Mouse (Mus musculus) neural tube, embryonic 13.5 days (tissue): ENCODE measurements around the gene Kcnj9. TPM values are rescaled to one million over a fixed set of nuclear protein-coding genes. Genes with fewer than 3 reads are reported as not detected.
A peak's percentile ranks its signal among the peaks of the same experiment; 100 is the strongest.

Experiments
- ATAC-seq: fragments of 200-750 bp; cut with Nextera tagmentation; 2 replicates; pipeline ENCODE4 v1.8.0; 2017; ENCODE audit warnings: low read depth, mild to moderate bottlenecking, moderate TSS enrichment, moderate library complexity
- H3K27ac ChIP-seq: fragments of 300-500 bp; sonication (generic); replicated peaks from 2 replicates; pipeline ENCODE4 v1.5.1; 2015; ENCODE audit warnings: moderate library complexity, mild to moderate bottlenecking, inconsistent platforms
- H3K27me3 ChIP-seq: fragments of 300-500 bp; sonication (generic); 2 replicates; pipeline ENCODE4 v1.6.1; 2015; ENCODE audit warnings: mild to moderate bottlenecking, inconsistent platforms
- H3K36me3 ChIP-seq: fragments of 300-500 bp; sonication (generic); 2 replicates; pipeline ENCODE4 v1.6.1; 2015; ENCODE audit warnings: mild to moderate bottlenecking, inconsistent platforms
- H3K4me1 ChIP-seq: fragments of 300-500 bp; sonication (generic); replicated peaks from 2 replicates; pipeline ENCODE4 v1.6.1; 2015; ENCODE audit warnings: inconsistent platforms
- H3K4me2 ChIP-seq: fragments of 300-500 bp; sonication (generic); 2 replicates; pipeline ENCODE4 v1.6.1; 2015; ENCODE audit warnings: inconsistent platforms, mild to moderate bottlenecking, moderate library complexity
- H3K4me3 ChIP-seq: fragments of 300-500 bp; sonication (generic); 2 replicates; pipeline ENCODE4 v1.5.1; 2015; ENCODE audit warnings: mild to moderate bottlenecking, inconsistent platforms
- H3K9ac ChIP-seq: fragments of 300-500 bp; sonication (generic); 2 replicates; pipeline ENCODE4 v1.6.1; 2015; ENCODE audit warnings: moderate library complexity, mild to moderate bottlenecking, inconsistent platforms
- H3K9me3 ChIP-seq: fragments of 300-500 bp; sonication (generic); 2 replicates; pipeline ENCODE4 v1.6.1; 2016; ENCODE audit warnings: inconsistent platforms
- WGBS: fragments of 180-500 bp; shearing (Covaris S2); methylation state at CpG from one replicate; pipeline ENCODE4 v1.1.7; 2015; 5-methylcytosine and 5-hydroxymethylcytosine counted together
- polyA plus RNA-seq: library from polyadenylated mRNA; unstranded; fragments of >200 nt; fragmentation: Nextera tagmentation; extraction: Ambion mirVana; gene quantifications from 2 replicates; pipeline ENCODE4 v1.2.1, GENCODE M21; 2015

The Kcnj9 gene
- polyA plus RNA-seq, 1 experiment from 2014 or later: 1.5 TPM

- peaks cover 15% of the 10 kb centered on the region for H3K27me3 ChIP-seq
- H3K4me2 ChIP-seq: no peak overlapping the region
- 64% methylated on average over 8 of the region's 8 CpGs for WGBS
- H3K36me3 ChIP-seq: no peaks in the 10 kb centered on the region
- ATAC-seq: no peak
- H3K4me3 ChIP-seq: no peak overlapping the region
- peaks cover 14% of the 10 kb centered on the region for H3K4me1 ChIP-seq
- no peak overlapping the region for H3K9ac ChIP-seq
- H3K9me3 ChIP-seq: no peaks in the 10 kb centered on the region
- no peak overlapping the region for H3K27ac ChIP-seq
Observed at GRCm38 (mm10) chr1:172331422-172331947, 2.4 kb upstream of the Kcnj9 start.

GRCm38 (mm10) chr1:172329616-172330015 lies 498 bp upstream of the Kcnj9 start:
- no peak; the same call in 1 of the 2 replicates for ATAC-seq
- peaks cover 23% of the 10 kb centered on the region for H3K4me1 ChIP-seq
- H3K4me2 ChIP-seq: peak overlapping the region; percentile 51
- peaks cover 25% of the 10 kb centered on the region for H3K27me3 ChIP-seq
- H3K9ac ChIP-seq: peak overlapping the region; percentile 47
- peak overlapping the region; percentile 15; the same call in 1 of the 2 replicates for H3K27ac ChIP-seq
- H3K9me3 ChIP-seq: no peaks in the 10 kb centered on the region
- no peaks in the 10 kb centered on the region for H3K36me3 ChIP-seq
- H3K4me3 ChIP-seq: no peak overlapping the region
- WGBS: 67% methylated on average over 6 of the region's 6 CpGs

GRCm38 (mm10) chr1:172328461-172328860 lies 657 bp downstream of the Kcnj9 start:
- Histone ChIP-seq H3K9ac (no peak overlapping the region), H3K4me1 (peaks cover 23% of the 10 kb centered on the region), H3K27ac (no peak overlapping the region), H3K36me3 (no peaks in the 10 kb centered on the region), H3K4me2 (peak overlapping the region; percentile 51), H3K27me3 (peaks cover 25% of the 10 kb centered on the region), H3K9me3 (no peaks in the 10 kb centered on the region), H3K4me3 (peak overlapping the region; percentile 26)
- 85% methylated on average over 7 of the region's 7 CpGs for WGBS
- no peak for ATAC-seq

- H3K9me3 ChIP-seq: no peaks in the 10 kb centered on the region
- peaks cover 27% of the 10 kb centered on the region for H3K4me1 ChIP-seq
- no peak overlapping the region for H3K9ac ChIP-seq
- no peak overlapping the region for H3K4me3 ChIP-seq
- H3K27ac ChIP-seq: no peak overlapping the region
- H3K27me3 ChIP-seq: peaks cover 25% of the 10 kb centered on the region
- ATAC-seq: no peak
- no peaks in the 10 kb centered on the region for H3K36me3 ChIP-seq
- WGBS: 84% methylated on average over 3 of the region's 3 CpGs
- no peak overlapping the region for H3K4me2 ChIP-seq
Observed at GRCm38 (mm10) chr1:172328041-172328440, 1.1 kb downstream of the Kcnj9 start.

GRCm38 (mm10) chr1:172327206-172328001 lies 1.7 kb downstream of the Kcnj9 start:
- H3K9me3 ChIP-seq: no peaks in the 10 kb centered on the region
- no peaks in the 10 kb centered on the region for H3K36me3 ChIP-seq
- ATAC-seq: no peak
- H3K4me3 ChIP-seq: no peak overlapping the region
- H3K27ac ChIP-seq: no peak overlapping the region
- no peak overlapping the region for H3K4me2 ChIP-seq
- peaks cover 25% of the 10 kb centered on the region for H3K27me3 ChIP-seq
- H3K9ac ChIP-seq: no peak overlapping the region
- WGBS: 87% methylated on average over 16 of the region's 16 CpGs
- H3K4me1 ChIP-seq: peaks cover 30% of the 10 kb centered on the region

- ATAC-seq: no peak
- peak overlapping the region; percentile 70 for H3K9ac ChIP-seq
- H3K4me3 ChIP-seq: peak overlapping the region; percentile 45
- H3K9me3 ChIP-seq: no peaks in the 10 kb centered on the region
- no peak overlapping the region for H3K27ac ChIP-seq
- WGBS: 57% methylated on average over 11 of the region's 11 CpGs
- H3K4me1 ChIP-seq: peaks cover 30% of the 10 kb centered on the region
- peak overlapping the region; percentile 69 for H3K4me2 ChIP-seq
- H3K27me3 ChIP-seq: peaks cover 25% of the 10 kb centered on the region
- H3K36me3 ChIP-seq: no peaks in the 10 kb centered on the region
Observed at GRCm38 (mm10) chr1:172326684-172327083, 2.4 kb downstream of the Kcnj9 start.

- WGBS: 20% methylated on average over 94 of the region's 94 CpGs
- H3K9ac ChIP-seq: peak overlapping the region; percentile 70
- peaks cover 35% of the 10 kb centered on the region for H3K4me1 ChIP-seq
- peaks cover 25% of the 10 kb centered on the region for H3K27me3 ChIP-seq
- no peaks in the 10 kb centered on the region for H3K9me3 ChIP-seq
- H3K36me3 ChIP-seq: no peaks in the 10 kb centered on the region
- peak overlapping the region; percentile 45 for H3K4me3 ChIP-seq
- no peak overlapping the region for H3K27ac ChIP-seq
- ATAC-seq: peak; percentile 20
- H3K4me2 ChIP-seq: peak overlapping the region; percentile 69
Observed at GRCm38 (mm10) chr1:172325680-172326535, 3.2 kb downstream of the Kcnj9 start.

- Histone ChIP-seq H3K9ac (0 out of 2 replicates have a peak overlapping the region, but pooled peaks have one; percentile 35), H3K4me3 (no peak overlapping the region), H3K9me3 (no peaks in the 10 kb centered on the region), H3K27ac (0 out of 2 replicates have a peak overlapping the region, but pooled peaks have one; percentile 7), H3K4me1 (peaks cover 47% of the 10 kb centered on the region), H3K4me2 (no peak overlapping the region), H3K36me3 (no peaks in the 10 kb centered on the region), H3K27me3 (peaks cover 25% of the 10 kb centered on the region)
- WGBS: 9% methylated on average over 7 of the region's 7 CpGs
- peak; percentile 4; the same call in 1 of the 2 replicates for ATAC-seq
Observed at GRCm38 (mm10) chr1:172324725-172325124, 4.4 kb downstream of the Kcnj9 start.

- peaks cover 25% of the 10 kb centered on the region for H3K27me3 ChIP-seq
- H3K4me1 ChIP-seq: peaks cover 46% of the 10 kb centered on the region
- H3K4me3 ChIP-seq: no peak overlapping the region
- no peak overlapping the region for H3K4me2 ChIP-seq
- no peaks in the 10 kb centered on the region for H3K36me3 ChIP-seq
- no peaks in the 10 kb centered on the region for H3K9me3 ChIP-seq
- no peak for ATAC-seq
- H3K9ac ChIP-seq: no peak overlapping the region
- H3K27ac ChIP-seq: no peak overlapping the region
- WGBS: 78% methylated on average over 6 of the region's 6 CpGs
Observed at GRCm38 (mm10) chr1:172323801-172324359, 5.2 kb downstream of the Kcnj9 start.

- Histone ChIP-seq H3K27me3 (peaks cover 25% of the 10 kb centered on the region), H3K36me3 (peaks cover 3% of the 10 kb centered on the region), H3K4me2 (no peak overlapping the region), H3K4me3 (no peak overlapping the region), H3K4me1 (peaks cover 46% of the 10 kb centered on the region), H3K9ac (0 out of 2 replicates have a peak overlapping the region, but pooled peaks have one; percentile 19), H3K9me3 (no peaks in the 10 kb centered on the region), H3K27ac (no peak overlapping the region)
- 35% methylated on average over 5 of the region's 5 CpGs for WGBS
- no peak for ATAC-seq
Observed at GRCm38 (mm10) chr1:172323298-172323697, 5.8 kb downstream of the Kcnj9 start.

GRCm38 (mm10) chr1:172322725-172323124 lies 6.4 kb downstream of the Kcnj9 start:
- H3K36me3 ChIP-seq: peaks cover 7% of the 10 kb centered on the region
- no peak overlapping the region for H3K4me3 ChIP-seq
- H3K9me3 ChIP-seq: no peaks in the 10 kb centered on the region
- WGBS: 71% methylated on average over 13 of the region's 13 CpGs
- H3K9ac ChIP-seq: 0 out of 2 replicates have a peak overlapping the region, but pooled peaks have one; percentile 19
- H3K4me2 ChIP-seq: no peak overlapping the region
- ATAC-seq: no peak
- H3K27ac ChIP-seq: no peak overlapping the region
- H3K27me3 ChIP-seq: peaks cover 22% of the 10 kb centered on the region
- peaks cover 52% of the 10 kb centered on the region for H3K4me1 ChIP-seq
